Mouse (Mus musculus) T-helper 1 cell (primary cell): ENCODE results near the gene Hinfp.
"Not testable (repeated sequence)": the region's sequence is repeated elsewhere in the genome, so short reads cannot be mapped to it uniquely, and the experiment has no call there.

Experiments
- in situ Hi-C: fragments of 300-600 bp; cut with MboI, MseI; formaldehyde crosslinking; loops from one replicate; pipeline ENCODE4 v1.15.1; 2025; ENCODE audit warnings: high pct_unique_total_duplicates

The Hinfp gene

DNA sequence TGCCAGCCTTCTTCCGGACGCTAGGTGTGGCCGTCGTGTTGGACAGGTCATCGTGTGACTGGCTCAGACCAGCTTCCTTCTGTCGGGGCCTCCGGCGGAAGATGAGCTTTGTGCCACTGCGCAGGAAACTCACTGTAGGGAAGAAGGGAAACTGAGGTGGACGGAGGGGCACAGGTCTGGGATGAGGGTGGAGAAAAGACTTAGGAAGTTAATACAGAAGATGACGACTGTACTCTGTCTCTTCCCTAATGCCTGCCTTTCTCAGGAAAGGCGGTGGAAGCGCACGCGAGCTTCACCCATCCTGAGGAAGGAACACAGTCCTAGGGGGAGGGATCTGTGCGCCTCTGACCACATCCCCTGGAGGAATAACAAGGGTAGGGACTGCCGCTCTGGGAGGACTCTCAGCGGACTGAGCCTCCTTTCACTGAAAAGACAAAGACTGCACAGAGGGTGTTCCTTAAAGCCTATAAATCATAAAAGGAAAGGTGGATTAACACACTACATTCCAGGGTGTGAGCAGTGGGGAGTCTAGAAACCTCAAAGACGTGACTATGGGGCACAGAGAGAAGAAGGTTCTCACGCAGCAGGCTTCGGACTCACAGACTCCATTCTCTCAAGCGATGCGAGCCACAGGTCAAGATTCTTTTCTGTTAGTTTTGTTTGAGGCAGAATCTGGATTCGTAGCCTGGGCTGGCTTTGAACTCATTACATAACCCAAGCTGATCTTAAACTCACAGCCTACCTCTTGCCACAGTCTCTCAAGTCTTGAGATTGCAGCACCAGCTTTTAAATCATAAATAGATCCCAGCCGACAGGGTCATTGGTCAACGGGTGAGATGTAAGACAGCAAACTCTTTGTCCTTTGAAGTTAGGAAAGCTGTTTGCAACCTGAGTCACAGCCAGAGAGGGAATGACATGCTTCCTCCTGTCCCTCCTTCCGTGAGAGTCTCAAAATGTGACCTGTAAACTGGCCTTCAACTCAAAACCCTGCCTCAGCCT, 6.0 kb upstream of the Hinfp start:
- in situ Hi-C loops, result no loop called here

DNA sequence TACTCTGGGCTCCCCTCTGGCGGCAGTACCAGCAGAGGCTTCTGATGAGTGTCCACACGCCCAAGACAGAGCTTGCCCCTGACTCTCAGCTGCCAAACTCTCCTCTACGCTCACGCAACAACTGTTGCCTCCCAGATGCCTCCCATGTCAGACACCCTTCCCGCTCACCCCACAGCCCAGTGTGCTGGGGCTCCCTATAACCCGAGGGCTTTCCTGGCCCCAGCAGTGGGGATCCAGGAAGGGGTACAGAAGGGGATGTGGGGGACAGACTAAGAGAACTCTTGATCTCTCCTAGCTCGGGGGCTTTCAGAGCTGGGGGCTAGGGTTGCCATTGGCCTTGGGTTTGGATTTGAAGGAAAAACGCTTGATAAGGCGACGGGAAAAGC, 5.3 kb upstream of the Hinfp start:
- in situ Hi-C loops, result no loop called here

DNA sequence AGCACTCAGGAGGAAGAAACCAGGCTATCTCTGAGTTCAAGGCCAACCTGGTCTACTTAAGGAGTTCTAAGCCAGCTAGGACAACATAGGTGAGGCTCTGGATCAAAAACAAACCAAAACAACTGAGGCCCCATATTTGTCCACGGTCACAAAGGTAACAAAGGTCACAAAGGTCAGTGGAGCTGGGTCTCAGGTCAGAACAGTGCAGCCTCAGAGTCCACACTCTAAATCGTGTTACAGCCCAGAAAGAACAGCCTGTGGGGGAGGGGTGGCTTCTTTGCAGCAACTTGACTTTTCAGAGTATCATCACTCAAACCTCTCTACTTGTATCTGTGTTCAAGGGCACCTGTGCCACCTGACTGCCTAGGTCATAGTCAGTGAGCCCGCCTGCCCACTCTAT, 4.3 kb upstream of the Hinfp start:
- in situ Hi-C loops, result no loop called here

DNA sequence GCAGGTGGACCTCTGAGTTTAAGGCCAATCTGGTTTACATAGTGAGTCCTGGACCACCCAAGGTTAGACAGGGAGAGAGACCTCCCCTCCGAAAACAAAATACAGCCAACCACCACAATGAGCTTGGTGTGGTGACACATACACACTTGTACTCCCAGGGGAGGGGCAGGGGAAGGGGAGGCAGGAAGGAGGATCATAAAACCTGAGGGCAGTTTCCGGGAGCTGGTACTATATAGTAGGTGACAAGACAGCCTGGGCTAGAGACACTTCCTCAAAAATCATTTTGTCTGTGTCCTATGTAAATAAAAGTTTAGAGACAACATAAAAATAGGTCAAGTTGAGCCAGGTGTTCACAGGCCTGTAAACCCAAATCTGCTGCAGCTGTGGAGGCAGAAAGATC, 1.8 kb upstream of the Hinfp start:
- in situ Hi-C loops, result no loop called here

DNA sequence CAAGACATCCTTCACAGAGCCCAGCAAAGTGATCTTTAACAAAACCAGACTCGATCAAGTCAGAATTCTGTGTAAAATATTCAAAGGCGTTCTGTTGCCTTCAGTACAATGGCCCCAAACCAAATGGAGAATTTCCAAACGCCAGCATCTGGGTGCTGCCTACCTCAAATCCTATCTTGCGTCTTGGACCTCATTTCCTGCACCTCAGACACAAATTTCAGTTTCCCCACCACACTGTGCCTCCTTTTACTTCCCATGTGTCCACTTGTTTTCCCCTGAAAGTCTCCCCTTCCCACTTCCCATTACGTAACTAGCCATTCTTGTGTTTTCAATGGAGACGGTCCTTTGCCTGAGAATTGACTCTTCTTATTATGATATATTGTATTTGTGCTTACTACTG, 1.1 kb upstream of the Hinfp start:
- in situ Hi-C loops, result no loop called here

DNA sequence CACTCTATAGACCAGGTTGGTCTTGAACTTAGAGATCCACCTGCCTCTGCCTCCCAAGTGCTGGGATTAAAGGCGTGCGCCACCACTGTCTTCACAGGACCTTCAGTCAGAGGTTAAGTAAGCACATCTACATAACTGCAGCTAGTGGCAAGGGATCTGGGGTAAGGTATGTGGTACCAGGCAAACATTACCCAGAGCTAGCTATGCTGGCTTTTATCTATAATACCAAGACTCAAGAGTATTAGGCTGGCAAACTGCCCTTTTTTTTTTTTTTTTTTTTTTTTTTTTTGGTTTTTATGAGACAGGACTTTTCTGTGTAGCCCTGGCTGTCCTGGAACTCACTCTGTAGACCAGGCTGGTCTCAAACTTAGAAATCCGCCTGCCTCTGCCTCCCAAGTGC, 5.5 kb downstream of the Hinfp start:
- in situ Hi-C loops, result not testable (repeated sequence)

DNA sequence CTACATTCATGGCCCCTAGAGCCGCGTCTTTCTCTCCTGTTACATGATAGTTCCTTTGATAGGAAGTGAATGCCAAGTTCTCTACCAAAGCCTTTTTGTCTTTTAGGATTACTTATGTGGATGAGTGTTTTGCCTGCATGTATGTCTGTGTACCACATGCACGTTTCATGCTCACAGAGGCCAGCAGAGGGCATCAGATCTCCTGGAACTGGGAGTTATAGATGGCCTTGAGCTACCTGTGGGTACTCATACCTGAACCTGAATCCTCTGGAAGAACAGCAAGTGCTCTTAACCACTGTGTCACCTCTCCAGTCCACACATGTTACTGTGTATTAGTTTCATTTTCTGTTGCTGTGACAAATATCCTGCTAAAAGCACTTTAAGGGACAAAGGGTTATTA, 13.0 kb downstream of the Hinfp start:
- in situ Hi-C loops, result no loop called here

DNA sequence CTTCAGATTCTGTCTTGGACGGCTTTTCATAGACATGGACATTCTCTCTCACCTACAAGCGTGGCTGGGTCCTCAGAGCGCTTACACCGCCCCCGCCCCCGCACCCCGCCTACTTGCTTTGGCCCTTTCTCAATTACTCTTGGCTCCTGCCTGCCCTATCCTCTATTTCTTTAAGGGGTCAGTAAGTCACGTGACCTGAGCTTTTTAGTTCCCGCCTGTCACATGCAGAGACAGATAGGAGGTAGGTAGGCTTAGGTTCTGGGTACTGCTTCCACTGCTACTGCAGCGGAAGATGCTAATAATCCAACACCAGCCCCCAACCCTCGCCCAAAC, 16.5 kb downstream of the Hinfp start:
- in situ Hi-C loops, result no loop called here

DNA sequence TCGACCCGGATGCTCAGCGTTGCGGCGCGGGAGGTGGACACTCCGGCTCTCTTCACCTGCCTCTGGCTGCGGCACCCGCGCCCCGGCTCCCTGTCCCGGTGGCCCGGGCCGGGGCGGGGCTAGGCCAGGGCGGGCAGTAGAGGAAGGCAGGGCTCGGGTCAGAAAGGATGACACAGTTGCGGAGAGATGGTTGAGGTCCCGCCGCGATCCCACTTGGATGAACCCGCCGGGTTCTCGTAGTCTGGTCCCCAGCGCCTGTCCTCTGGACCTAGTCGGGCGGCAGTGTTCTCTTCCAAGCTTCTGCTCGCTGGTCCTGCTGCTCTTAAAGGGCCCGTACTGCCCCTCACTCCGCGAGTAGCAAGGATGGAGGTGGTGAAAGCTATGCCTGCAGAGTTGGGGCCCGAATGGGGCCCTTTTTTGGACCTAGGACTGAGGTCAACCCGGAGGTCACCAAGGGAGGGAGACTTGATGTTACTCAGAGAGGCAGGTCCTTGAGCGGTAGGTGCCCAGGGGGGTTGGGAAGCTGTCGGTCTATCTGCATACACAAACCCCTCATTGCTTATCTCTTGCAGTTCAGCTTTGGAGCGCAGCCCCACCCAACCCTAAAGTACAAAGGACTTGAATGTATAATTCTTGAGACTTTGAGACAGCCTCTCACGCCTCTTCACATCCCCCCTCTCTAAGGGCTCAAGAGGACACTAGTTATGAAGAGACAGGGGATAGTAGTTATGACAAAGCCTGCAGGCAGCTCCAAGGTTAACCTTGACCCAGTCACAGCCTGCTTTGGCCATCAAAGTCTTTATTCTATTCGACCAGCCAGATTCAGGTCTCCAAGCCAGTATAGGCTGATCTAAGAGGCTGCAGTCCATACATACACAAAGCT, 17.2 kb downstream of the Hinfp start, which contains the start of gene Abcg4:
Gene Abcg4 (minus strand): TSS at position 540 of the 883 bp plus-strand sequence.
- in situ Hi-C loops, result no loop called here

DNA sequence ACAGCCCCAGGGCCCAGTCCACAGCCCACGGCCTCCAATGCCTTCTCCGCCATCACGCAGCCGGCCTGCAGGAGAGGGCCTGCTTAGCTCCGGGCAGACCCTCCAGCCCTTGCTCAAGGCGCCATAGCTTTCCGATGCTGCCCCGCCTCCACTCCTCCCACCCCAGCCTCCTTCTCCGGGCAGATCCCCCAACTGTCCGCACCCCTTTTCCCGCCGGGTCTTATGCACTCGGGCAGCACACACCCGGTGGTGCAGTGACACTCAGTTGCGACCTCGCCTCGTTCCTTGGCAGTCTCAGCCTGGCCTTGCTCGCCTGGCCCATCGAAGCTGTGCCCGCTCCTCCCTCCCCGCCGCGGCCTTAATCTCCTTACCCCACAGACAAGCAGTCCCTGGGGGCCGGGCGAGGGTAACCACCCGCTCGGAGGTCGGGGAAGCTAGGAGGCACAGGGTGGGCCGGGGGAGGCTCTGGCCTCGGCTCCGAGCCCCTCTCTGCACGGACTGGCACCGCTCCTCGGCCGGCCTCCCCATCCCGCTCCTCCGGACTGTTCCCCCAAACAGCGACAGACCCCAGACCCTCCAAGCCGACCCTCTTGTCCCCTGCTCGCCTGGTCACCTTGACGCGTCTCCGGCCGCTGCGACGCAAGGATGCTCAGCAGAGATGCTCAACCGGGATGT, 17.9 kb downstream of the Hinfp start:
- in situ Hi-C loops, result no loop called here

DNA sequence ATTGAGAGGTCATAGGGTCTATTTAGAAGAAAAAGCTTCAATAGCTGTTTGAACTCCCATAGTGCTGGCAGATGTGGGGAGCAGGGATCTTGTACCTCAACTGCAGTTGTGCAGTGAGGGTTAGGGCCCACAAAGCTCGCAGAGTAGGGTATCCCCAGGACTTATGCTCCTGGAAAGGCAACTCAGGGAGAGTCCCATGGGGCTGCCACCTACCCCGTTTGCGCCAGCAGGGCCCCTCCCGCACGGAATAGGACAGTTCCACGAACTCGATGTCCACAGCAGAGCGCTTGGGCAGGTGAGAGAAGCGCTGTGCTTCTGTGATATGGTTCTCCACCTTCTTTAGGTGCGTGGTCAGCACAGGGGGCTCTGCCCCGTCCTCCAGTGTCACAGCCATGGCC, 18.5 kb downstream of the Hinfp start:
- in situ Hi-C loops, result no loop called here

DNA sequence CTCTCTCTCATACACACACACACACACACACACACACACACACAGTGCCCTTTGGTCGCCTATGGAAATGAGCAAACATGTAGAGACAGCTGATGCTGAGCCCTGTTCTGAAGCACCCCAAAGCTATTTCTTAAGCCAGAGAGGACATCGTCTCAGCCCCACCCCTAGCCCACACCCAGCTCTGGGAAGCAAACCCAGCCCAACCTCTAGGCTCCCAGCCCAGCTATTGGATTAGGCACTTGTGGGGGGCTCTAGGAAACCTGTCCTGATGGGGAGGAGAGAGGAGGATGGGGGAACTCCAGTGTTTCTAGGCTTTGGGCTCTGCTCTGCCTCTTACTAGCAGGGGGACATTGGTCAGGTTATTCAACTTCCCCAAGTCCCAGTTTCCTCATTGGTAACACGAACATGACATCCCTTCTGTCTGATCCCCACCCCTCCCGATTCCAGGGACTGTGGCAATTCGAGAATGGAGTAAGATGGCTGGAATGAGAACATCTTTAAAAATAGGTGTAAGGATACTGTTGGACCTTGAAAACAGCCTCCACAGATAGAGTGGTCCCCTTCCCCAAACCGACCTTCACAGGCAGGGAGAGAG, 19.1 kb downstream of the Hinfp start:
- in situ Hi-C loops, result no loop called here

DNA sequence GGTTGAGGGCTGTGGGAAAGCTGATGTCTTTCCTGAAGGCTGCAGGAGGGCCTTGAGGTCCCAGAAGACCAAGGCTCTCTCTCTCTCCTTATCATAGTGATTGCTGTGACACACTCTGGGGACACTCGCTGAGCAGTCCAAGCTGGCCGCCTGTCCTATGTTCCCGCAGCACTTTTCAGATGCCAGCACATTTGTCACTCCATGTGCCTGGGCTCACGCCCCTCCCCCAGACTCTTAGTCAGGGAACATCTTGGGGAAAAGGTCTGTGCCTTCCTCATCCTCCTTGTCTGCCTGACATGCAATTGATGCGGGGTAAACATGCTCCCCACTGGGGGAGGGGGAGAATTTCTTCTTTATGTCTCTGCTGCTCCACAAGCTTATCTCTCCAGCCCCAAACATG, 22.3 kb downstream of the Hinfp start:
- in situ Hi-C loops, result no loop called here

DNA sequence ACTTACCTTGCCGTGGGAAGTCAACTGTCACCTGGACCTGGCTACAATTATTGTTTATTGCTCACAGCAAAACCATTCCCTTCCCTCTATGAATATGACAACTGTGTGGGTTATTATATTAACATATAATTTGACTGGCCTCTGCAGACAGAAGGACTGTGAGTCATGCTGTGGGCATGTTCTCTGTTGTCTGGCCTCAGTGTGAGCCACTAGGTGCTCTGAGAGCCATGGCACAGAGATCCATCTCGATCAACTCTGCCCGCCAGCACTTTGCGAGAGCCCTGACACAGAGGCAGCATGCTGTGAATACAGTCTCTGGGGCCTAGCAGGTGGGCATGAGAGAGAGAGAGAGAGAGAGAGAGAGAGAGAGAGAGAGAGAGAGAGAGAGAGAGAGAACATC, 35.5 kb downstream of the Hinfp start:
- in situ Hi-C loops, result no loop called here

DNA sequence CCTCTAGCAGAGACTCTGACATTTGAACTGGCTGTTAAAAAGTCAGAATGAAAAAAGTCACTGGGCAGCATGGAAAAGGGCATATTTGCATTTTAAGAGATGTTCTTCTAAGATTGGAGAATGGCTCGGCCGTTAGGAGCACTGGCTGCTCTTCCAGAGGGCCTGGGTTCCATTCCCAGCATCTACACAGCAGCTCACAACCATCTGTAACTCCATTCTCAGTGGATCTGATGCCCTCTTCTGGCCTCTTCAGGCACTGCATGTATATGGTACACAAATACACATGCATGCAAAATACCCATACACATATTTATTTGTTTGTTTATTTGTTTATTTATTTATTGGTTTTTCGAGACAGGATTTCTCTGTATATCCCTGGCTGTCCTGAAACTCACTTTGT, 36.4 kb downstream of the Hinfp start:
- in situ Hi-C loops, result no loop called here

DNA sequence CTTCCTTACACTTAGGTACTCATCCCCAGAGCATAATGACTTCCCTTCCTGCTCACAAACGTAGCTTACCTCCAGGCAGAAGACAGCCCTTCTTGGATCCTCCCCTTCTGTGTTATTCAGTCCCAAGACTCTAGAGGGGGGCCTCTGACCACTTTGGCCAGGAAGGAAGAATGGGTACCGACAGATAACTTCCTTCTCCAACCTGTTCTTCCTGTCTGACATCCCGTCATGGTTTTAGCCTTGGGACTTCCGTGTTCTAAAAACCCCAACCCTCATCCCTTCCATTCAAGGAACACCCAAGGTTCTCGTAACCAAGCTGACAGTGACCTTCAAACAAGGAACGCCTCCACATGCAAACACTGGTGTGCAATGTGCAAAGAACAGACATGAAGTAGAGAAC, 37.0 kb downstream of the Hinfp start, which contains the start of gene Nlrx1:
Gene Nlrx1 (minus strand): TSS at position 168 of the 400 bp plus-strand sequence.
- in situ Hi-C loops, result no loop called here

DNA sequence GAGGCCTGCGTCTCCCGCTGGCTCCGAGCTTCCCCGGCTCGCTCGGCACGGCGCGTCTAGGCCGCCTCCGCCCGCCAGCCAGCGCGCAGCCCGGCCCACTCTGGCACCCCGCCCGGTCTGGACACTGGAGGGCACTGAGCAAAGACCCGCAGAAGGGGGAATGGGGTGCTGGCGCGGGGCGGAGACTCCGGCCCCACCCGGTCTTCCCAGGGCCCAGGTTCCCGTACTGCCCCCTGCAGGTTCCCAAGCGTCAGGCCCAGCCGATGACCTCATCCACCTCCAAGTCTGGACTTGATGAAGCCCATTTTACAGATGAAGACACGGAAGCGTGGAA, 37.5 kb downstream of the Hinfp start:
- in situ Hi-C loops, result no loop called here

DNA sequence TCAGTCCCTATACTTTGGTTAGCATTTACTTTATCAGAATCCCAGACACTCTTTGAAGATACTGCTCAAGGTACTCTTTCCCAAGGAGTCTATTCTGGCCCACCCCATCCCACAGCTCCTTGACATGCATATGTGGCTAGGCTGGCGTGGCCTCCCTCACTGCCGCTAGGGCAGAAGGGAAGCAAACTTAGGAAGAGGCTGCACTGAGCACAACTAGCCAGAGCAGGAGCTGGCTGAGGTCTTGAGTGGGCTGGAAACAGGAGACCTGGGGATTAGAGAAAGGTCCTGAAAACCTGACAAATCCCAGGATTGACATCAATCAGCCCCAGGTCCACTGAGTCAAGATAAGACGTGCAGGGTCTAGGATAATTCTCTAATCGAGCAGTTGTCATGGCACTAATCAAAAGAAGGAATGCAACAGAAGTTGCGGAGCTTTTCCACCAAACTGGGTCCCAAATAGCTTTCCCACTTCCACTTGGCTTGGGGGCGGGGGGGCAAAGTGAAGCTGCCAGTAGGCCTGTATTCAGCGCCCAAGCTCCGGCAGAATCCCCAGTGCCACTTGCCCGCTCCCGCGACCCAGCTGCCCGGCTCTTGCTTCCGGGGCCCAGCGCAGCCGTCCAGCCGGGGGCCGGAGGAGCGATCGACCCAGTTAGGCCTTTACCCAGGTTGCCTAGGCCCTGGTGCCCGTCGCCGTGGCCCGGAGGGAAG, 38.0 kb downstream of the Hinfp start:
- in situ Hi-C loops, result no loop called here

DNA sequence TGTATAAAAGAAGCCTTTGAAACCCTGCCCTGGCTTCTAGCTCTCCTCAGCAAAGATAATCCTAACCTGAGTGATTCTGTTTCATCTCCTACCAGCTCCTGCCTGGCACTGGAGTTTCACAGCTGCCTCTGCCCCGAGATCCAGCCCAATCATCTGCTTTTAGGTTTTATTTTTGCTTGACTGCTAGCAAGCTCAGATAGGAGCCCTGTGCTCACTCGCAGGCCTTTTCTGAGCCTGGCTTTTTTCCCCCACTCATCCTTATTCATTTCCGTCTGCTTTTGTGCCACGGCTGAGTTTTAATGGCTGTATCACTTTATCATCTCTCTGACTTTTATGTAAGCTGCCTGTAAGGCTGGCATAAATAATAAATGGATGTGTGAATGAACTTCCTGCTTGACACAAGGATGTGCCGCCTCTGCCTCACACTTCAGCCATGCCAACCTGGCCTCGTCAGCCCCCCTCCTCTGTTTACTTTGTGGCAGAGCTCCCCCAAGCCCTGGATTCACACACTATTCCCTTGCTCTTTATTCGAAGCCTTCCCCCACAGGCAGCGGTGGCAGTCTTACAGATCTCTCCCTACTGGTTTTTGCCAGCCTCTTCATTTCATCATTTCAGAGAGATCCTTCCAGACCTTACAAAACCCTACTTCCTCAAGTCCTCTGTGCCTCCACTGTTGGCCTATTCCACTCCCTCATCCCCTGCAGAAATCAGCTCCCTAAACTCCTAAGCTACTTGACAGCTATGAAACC, 38.8 kb downstream of the Hinfp start:
- in situ Hi-C loops, result no loop called here

DNA sequence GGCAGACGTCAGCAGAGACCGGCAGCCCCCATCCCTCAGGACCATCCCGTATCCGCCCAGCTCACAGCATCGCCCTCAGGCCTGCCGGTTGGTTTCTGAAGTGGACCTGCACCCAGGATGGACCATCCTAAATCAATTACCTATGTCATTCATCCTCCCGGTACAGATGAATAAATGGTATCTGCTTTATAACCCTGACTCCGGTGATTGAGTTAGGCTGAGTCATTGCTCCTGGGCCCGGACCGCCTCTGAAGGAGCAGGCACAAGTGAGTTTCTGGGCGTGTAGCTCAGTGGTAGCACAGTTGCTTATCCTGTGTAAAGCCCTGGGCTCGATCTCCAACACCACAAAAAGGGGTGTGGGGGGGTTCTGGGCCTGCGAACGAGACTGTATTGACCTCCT, 44.1 kb downstream of the Hinfp start:
- in situ Hi-C loops, result no loop called here
